Mouse (Mus musculus) olfactory bulb, adult 2 months (tissue): Measurements from ENCODE around the gene Fam71f2. TPM values are rescaled to one million over a fixed set of nuclear protein-coding genes. Genes with fewer than 3 reads are reported as not detected.

Experiments used
- H3K27ac ChIP-seq: fragments of 200-500 bp; 2 replicates; pipeline ENCODE4 v1.5.1; 2012; ENCODE audit warnings: low read depth, low read length; ENCODE audit not compliant: insufficient read depth
- H3K4me1 ChIP-seq: fragments of 200-500 bp; 2 replicates; pipeline ENCODE4 v1.6.1; 2012; ENCODE audit warnings: low read length; ENCODE audit not compliant: control insufficient read depth, insufficient read depth
- H3K4me3 ChIP-seq: fragments of 200-500 bp; 2 replicates; pipeline ENCODE4 v1.5.1; 2012; ENCODE audit warnings: mild to moderate bottlenecking, low read depth, low read length, moderate library complexity; ENCODE audit not compliant: insufficient read depth
- CTCF ChIP-seq: fragments of 200-500 bp; IDR thresholded peaks from 2 replicates; pipeline ENCODE4 v1.5.1; 2012; ENCODE audit warnings: low read depth, mild to moderate bottlenecking, low read length, moderate library complexity; ENCODE audit not compliant: insufficient read depth
- POLR2A ChIP-seq: fragments of 200-500 bp; IDR thresholded peaks from 2 replicates; pipeline ENCODE4 v1.6.1; 2012; ENCODE audit warnings: mild to moderate bottlenecking, low read depth, low read length, moderate library complexity; ENCODE audit not compliant: insufficient read depth
- WGBS: fragments of 180-500 bp; shearing (Covaris S2); methylation state at CpG from one replicate; pipeline ENCODE4 v1.1.7; 2018; 5-methylcytosine and 5-hydroxymethylcytosine counted together
- polyA plus RNA-seq: library from polyadenylated mRNA; stranded (reverse); fragments of >200 nt; gene quantifications from 2 replicates; pipeline ENCODE4 v1.2.4, GENCODE M21; 2012; ENCODE audit warnings: low replicate concordance; ENCODE audit not compliant: missing spikeins, insufficient read depth, insufficient read length

The Fam71f2 gene
- polyA plus RNA-seq, 1 experiment = not detected

DNA sequence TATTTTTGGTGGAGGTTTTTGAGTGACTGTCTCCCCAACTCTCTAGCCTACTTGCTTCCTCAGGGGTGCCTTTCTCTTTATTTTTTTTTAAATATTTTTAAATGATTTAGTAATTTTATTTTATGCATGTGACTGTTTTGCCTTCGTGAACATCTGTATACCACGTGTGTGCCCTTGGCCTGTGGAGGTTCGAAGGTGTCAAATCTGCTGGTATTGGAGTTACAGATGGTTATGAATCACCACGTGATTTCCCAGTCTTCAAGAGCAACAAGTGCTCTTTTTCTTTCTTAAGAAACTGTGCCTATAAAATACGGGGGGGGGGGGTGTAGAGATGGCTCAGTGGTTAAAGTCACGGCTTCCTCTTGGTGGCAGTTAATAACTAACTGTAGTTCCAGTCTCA lies 42.2 kb downstream of the Fam71f2 start:
- 89% methylated on average over 6 of the region's 6 CpGs for WGBS
- TF ChIP-seq POLR2A = no peak
- TF ChIP-seq CTCF = no peak

DNA sequence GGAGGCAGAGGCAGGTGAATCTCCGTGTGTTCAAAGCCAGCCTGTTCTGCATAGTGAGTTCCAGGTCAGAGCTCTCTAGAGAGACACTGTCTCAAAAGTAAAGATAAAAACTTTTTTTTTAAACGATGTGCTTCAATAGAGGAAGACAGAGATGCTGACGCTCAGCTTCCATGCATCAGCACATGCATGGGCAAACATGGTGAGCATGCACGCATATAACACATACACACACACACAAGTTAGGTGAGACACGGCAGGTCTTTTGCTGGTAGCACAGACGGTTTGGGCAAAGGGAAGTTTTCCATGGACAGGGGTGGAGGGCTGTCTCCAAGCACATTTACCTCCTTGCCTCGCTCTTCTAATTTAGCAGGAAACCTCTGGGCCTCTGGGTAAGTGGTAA lies 42.8 kb downstream of the Fam71f2 start:
- no peak overlapping the region for H3K27ac ChIP-seq
- TF ChIP-seq POLR2A (no peak), CTCF (no peak)
- peaks cover 3% of the 10 kb centered on the region; the same call in 1 of the 2 replicates for H3K4me1 ChIP-seq
- no peak overlapping the region for H3K4me3 ChIP-seq
- WGBS = 98% methylated on average over 7 of the region's 7 CpGs

More for the DNA sequence above, 42.2 kb downstream of the Fam71f2 start:
- H3K4me3 ChIP-seq = no peak overlapping the region
- H3K4me1 ChIP-seq = peaks cover 3% of the 10 kb centered on the region; the same call in 1 of the 2 replicates
- H3K27ac ChIP-seq = no peak overlapping the region

DNA sequence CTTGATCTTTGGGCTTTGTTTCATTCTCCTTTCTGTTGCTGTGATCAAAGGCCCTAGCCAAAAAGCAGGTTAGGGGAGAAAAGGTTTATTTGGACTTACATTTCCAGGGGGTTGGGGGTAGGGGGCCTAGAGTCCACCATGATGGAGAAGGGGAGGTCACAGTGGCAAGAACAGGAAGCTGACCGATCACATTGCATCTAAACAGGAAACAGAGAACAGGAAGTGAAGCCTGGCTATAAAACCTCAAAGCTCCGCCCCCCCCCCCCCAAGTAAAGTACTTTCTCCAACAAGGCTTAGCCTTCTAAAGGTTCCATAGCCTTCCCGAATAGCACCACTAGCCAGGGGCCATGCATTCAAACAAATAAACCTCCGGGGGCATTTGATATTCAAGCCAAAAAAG lies 43.3 kb downstream of the Fam71f2 start:
- no peak for TF ChIP-seq CTCF
- TF ChIP-seq POLR2A = no peak
- 88% methylated on average over 4 of the region's 4 CpGs for WGBS
- Histone ChIP-seq H3K27ac (no peak overlapping the region), H3K4me1 (peaks cover 3% of the 10 kb centered on the region; the same call in 1 of the 2 replicates), H3K4me3 (no peak overlapping the region)

GRCm38 (mm10) chr6:29326961-29327360 lies 47.6 kb downstream of the Fam71f2 start:
- Histone ChIP-seq H3K27ac (no peak overlapping the region), H3K4me3 (no peak overlapping the region), H3K4me1 (no peaks in the 10 kb centered on the region)
- 93% methylated on average over 9 of the region's 9 CpGs for WGBS
- TF ChIP-seq CTCF (no peak), POLR2A (no peak)

GRCm38 (mm10) chr6:29329514-29329913 lies 50.1 kb downstream of the Fam71f2 start:
- H3K27ac ChIP-seq = no peak overlapping the region
- WGBS = 81% methylated on average over 4 of the region's 4 CpGs
- TF ChIP-seq POLR2A = no peak
- H3K4me3 ChIP-seq = no peak overlapping the region
- H3K4me1 ChIP-seq = no peaks in the 10 kb centered on the region

Other genes starting within 250 kb of the Fam71f2 start
- not detected in 2 replicates for gene Lep, start 219.4 kb upstream of the Fam71f2 start, polyA plus RNA-seq
- not detected in 2 replicates for gene Rbm28, start 114.6 kb upstream of the Fam71f2 start, polyA plus RNA-seq
- gene Prrt4, start 100.0 kb upstream of the Fam71f2 start, polyA plus RNA-seq = not detected in 2 replicates
- not detected in 2 replicates for gene Impdh1, start 63.2 kb upstream of the Fam71f2 start, polyA plus RNA-seq
- not detected in 2 replicates for gene Hilpda, start 7.1 kb upstream of the Fam71f2 start, polyA plus RNA-seq
- gene Fam71f1, start 39.5 kb downstream of the Fam71f2 start, polyA plus RNA-seq = not detected in 2 replicates
- not detected in 2 replicates for gene Calu, start 68.5 kb downstream of the Fam71f2 start, polyA plus RNA-seq
- not detected in 2 replicates for gene Opn1sw, start 108.9 kb downstream of the Fam71f2 start, polyA plus RNA-seq
- not detected in 2 replicates for gene Ccdc136, start 116.7 kb downstream of the Fam71f2 start, polyA plus RNA-seq
- gene Flnc, start 153.7 kb downstream of the Fam71f2 start, polyA plus RNA-seq = not detected in 2 replicates
- gene Atp6v1f, start 188.1 kb downstream of the Fam71f2 start, polyA plus RNA-seq = not detected in 2 replicates
- not detected in 2 replicates for gene Atp6v1fnb, start 191.8 kb downstream of the Fam71f2 start, polyA plus RNA-seq
- gene Kcp, start 228.4 kb downstream of the Fam71f2 start, polyA plus RNA-seq = not detected in 2 replicates
- gene Irf5, start 247.0 kb downstream of the Fam71f2 start, polyA plus RNA-seq = not detected in 2 replicates